Mouse (Mus musculus): Measurements from ENCODE around the gene Plekhh1.
A peak's percentile ranks its signal among the peaks of the same experiment; 100 is the strongest.

Gene Plekhh1

DNA sequence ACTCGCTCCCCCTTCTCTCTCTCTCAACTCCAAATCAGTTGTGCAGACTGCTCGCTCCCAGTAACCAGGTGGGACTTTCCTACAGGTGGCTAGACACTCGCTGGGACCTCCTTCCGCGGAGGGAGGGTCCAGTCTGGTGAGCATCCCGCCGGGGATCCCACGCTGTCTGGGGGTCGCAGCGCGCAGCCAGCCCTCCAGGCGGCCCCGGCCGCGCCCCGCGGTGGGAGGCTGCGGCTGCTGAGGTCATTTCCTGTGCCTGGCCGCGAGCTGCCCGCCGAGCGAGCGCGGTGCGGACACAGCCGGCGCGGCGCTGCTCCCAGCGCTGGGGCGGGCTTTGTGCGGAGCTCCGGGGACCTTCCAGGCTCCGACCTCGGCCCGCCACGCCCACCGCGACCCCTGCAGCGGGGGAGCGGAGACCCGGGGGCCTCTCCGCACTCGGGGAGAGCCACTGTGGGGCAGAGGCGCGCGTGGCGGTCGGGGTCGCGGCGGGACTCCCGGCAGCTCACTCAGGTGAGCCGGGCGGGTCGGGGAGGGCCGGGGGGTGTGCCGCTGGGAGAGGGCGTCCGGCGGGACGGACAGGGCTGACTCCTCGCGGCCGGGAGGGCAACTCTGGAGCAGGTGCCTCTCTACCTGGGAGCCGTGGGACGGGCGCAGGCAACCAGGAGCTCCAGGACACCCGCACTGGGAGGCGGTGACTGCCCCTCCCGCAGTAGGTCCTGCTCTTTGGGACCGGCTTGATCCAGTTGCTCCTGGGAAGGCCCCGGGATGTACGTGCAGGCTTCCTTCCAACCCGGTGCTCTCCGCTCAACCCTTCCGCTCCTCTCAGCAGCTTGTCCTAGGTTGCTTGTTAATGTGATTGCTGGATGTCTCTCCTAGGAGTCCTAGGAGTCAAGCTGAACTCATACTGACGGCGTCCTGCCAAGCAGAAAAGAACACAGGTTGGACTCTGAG, at the start of gene Plekhh1:
Gene Plekhh1, plus strand, starts transcription at position 253 of the 951 bp plus-strand sequence.
- peak; percentile 87 for ATAC-seq (ENCODE audit: low TSS enrichment)

DNA sequence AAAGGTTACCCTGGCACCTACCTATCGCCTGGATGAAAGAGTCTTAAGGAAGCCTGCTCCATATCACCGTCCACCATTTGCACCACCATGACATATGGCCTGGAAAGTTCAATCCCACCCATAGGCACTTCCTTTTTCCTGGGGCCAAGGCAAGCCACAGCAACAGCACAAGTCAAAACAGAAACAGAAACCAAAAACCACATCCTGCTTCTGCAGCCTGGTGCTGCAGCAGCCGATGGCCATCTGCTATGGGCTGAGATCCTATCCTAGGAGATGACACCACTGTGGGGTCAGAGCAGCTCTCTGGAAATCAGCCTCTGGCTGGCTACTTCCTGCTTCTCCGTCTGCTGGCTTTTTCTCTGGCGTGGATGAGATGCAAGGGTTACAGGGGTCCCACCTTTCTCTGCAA, 48.3 kb upstream of the Plekhh1 start:
- ATAC-seq (ENCODE audit: low TSS enrichment): no peak

DNA sequence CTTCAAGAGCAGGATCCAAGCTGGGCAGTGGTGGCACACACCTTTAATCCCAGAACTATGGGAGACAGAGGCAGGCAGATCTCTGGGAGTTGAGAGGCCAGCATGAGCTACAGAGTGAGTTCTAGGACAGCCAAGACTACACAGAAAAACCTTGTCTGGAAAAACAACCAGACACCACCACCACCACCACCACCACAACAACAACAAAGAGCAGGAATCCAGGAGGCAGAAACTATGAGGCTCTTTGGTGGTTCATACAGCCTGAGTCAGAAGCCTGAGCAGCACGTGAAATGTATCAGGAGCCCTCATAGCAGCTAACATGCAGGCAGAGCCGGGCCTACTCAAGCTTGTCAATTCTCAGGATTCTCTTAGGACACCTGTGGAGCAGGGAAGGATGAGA, 47.8 kb upstream of the Plekhh1 start:
- ATAC-seq (ENCODE audit: low TSS enrichment): no peak

- ATAC-seq (ENCODE audit: low TSS enrichment): peak; percentile 77
These were observed 46.8 kb upstream of the Plekhh1 start for GRCm38 (mm10) chr12:78981938-78982825.

DNA sequence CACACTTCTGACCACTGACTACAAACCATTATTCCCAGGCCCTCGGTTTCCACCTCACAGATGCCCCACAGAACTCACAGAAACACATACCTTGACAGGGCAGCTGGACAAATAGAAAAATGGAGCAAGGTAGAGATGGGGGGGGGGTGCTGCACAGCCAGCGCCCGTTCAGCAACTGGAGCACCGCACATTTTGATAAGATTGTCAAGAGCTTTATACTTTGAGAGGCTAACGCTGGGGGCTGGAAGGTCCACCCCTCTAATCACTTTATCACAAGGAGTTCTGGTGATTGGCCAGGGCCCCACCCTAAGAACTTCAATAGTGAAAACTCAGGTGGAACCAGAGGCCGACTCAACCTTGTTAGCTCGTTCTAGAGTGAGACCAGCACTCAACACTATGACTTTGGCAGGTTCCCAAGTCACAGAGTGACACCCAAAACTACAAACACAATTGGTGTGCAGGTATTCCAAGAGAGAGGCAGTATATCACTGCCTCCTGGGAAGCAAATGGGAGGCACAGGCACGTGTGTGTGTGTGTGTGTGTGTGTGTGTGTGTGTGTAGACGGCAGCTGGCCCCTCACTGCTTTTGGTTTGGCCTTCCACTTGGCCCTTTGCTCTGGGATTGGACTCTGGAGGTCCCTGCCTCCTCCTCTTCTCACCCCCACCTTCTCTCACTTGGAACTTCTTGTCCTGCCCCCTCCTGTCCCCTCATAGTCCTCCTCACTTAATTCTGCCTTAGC, 45.5 kb upstream of the Plekhh1 start:
- no peak for ATAC-seq (ENCODE audit: low TSS enrichment)

- ATAC-seq (ENCODE audit: low TSS enrichment): peak; percentile 64
These were observed 44.9 kb upstream of the Plekhh1 start for GRCm38 (mm10) chr12:78984035-78984432.

GRCm38 (mm10) chr12:78987581-78988081, 41.3 kb upstream of the Plekhh1 start:
- ATAC-seq (ENCODE audit: low TSS enrichment): no peak

- no peak for ATAC-seq (ENCODE audit: low TSS enrichment)
These were observed 32.7 kb upstream of the Plekhh1 start for GRCm38 (mm10) chr12:78996271-78996670.

DNA sequence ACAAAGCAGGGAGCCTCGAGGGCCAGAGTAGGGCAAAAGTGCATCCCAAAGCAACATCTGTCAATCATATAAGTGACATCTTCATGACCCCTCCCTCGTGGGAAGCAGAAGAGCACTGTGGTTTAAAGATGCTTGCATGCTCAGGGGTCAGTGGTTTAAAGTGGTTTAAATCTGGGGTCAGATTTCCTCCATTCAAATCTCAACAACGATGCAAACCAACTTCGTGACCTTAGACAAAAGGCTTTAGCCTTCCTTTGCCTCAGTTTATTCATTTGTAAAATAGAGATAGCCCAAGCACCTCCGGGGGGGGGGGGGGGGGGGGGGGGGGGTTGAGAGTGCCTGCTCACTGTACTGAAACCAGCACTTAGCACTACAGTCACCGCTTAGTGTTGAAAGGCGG, 32.3 kb upstream of the Plekhh1 start:
- no peak for ATAC-seq (ENCODE audit: low TSS enrichment)

DNA sequence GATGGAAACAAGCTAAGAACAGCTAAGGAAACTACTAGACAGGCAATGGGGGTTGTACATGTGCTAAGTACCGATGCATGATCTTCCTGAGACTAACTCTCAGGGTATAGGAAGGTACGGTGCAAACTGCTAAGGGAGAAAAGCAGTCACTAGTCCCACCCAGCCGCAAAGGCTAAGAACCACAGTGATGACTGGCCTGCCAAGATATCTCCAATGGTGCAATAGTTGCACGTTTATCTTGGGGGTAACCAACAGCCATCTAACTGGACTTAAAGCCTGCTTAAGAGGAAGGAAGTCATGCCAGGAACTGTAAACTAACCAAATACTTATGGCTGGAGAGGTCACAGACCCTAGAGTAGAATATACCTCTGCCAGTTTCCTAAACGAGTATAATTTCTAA, 26.6 kb upstream of the Plekhh1 start:
- no peak for ATAC-seq (ENCODE audit: low TSS enrichment)

- no peak for ATAC-seq (ENCODE audit: low TSS enrichment)
These were observed 26.0 kb upstream of the Plekhh1 start for GRCm38 (mm10) chr12:79002978-79003377.

DNA sequence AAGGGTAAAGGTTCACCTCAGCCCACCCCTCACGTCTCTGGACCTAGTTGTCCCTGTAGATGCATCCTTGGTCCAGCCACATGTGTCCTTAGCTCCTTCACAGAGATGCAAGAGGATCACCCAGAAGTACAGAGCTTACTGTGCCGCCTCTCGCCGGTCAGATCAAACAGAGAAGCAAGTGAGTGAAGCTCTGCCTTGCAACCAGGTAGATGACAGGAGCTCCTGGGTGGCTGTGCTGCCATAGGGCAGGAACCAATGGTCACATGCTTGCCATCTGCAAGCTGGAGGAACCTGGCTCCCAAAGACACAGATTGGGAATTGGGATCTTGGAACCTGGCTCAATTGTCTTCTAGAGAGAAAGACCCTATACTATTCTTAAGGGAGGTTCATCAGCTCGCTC, 23.5 kb upstream of the Plekhh1 start:
- ATAC-seq (ENCODE audit: low TSS enrichment): no peak

DNA sequence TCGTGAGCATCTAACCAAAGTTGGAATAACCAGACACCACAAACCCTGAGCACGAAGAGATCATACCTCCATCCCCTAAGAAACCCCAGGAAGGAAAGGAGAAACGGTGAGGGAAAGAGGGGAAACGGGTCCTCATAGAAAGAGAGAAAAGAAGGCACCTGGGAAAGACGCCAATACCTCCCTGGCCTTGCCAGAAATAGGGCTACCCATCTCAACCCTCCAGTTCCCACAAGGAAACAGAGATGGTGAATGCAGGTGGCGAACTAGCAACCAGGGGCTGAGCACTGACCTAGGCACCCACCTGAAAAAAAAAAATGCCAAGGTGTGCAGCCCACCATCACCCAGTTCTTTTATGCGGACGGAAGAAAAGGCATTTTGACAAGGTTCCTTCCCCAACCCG, 22.9 kb upstream of the Plekhh1 start:
- ATAC-seq (ENCODE audit: low TSS enrichment): no peak

GRCm38 (mm10) chr12:79006478-79007125, 22.4 kb upstream of the Plekhh1 start:
- ATAC-seq (ENCODE audit: low TSS enrichment): peak; percentile 72

DNA sequence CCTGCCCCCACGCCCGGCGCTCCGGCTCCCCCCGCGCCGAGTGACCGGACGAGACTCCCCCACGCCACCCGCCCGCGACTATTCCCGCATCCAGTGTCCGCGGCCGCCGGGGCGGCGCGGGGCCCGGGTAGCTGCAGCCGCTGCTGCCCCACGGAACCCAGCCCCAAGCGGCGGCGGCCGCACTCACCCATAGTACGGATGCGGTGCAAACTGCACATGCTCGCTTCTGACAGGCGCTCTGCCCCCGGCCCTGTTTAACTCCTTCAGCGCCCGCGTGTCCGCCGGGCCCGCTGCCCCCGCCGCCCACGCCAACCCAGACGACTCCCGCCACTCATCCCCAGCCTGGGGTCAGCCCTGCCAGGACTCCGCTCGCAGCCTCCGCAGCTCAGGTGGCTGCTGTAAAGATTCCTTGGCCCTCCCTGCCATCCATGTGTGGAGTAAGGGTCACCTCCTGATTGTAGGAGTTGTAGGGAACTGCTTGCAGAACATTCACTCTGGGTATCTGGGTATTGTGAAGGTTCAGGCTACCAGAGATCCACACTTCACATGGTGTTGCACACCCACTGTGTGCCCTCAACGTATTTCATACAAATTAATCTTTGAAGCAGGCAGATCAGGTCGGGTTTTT, 21.7 kb upstream of the Plekhh1 start, which contains the start of gene Tmem229b:
Gene Tmem229b, minus strand, starts transcription at position 502 of the 628 bp plus-strand sequence.
- peak; percentile 91 for ATAC-seq (ENCODE audit: low TSS enrichment)

DNA sequence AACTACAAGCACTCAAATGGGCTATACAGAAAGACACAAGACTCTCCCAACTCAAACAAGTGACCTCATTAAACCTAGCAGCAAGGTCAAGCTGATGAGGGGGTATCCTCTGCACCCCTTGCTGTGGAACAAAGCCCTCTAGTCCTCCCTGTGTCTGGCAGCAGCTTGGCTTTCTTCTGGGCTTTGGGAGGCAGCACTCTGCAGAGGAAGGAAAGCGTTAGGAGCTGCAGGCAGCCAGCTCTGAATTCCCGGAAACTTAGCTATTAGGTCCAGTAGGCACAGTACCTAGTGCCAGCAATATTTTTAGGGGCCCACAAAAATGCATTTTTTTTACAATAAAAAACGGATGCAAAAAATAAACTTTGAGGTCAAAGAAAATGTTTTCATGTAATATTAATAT, 18.4 kb upstream of the Plekhh1 start:
- ATAC-seq (ENCODE audit: low TSS enrichment): no peak

GRCm38 (mm10) chr12:79016109-79016508, 12.9 kb upstream of the Plekhh1 start:
- ATAC-seq (ENCODE audit: low TSS enrichment): no peak

DNA sequence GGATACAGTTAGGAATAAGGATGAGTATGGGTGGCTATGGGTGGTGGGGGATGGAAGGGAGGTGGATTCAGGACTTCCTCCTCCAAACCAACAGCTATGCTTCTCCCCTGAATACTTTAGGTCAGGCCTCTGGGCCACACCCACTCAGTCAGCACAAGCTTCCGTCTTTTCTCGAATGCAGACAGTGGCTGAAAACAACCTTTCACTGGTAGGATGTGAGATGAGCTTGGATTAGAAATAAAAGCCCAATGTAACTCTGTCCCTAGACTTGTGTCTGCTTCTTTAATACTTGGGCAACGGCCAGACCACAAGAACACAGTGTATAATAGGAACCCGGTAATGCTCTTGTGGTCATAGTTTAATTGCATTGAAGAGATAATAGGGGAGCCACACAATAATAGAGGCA, 11.0 kb upstream of the Plekhh1 start:
- no peak for ATAC-seq (ENCODE audit: low TSS enrichment)

GRCm38 (mm10) chr12:79021902-79022301, 7.1 kb upstream of the Plekhh1 start:
- ATAC-seq (ENCODE audit: low TSS enrichment): no peak

GRCm38 (mm10) chr12:79022882-79023281, 6.1 kb upstream of the Plekhh1 start:
- ATAC-seq (ENCODE audit: low TSS enrichment): peak; percentile 92

Data from frontal cortex, adult (tissue).